Comparison of ENCODE assay signal across 30 mouse cellular contexts in the genomic region with DNA sequence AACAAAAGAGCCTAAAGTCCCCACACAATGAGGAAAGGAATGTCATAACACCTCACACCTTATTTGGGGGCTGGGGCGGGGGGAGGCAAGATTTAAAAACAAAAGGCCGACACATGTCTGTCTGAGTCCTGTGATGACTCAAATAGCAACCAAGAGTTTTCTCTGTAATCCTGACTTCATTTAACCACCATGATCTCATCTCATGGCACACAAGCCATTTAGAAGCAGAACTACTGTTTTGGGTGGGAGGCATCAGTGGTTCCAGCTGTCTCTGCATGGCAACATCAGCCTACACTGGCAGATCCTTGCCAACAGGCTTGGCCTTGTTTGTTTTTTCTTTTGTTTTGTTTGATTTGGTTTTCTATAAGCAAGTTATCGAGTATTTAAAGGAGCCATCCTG. TPM values are rescaled to one million over a fixed set of nuclear protein-coding genes. Genes with fewer than 3 reads are reported as not detected.
DNase-seq lines count a peak whose midpoint lies in the region; ATAC-seq and TF ChIP-seq lines count a peak whose summit lies in the region.
"Had no signal": no experiment of that assay in that cellular context is flagged by ENCODE, and none has a peak within 500 bp of the region (broad histone marks: within the 10 kb centered on the region; RNA-seq: fewer than 3 reads in every experiment).

No protein-coding gene starts in this region.

- no peaks in the 10 kb centered on the region for H3K27me3 ChIP-seq in midbrain, embryonic 11.5 days (ENCODE audit: control insufficient read depth, insufficient read depth, low read length)
- H3K27me3 ChIP-seq in midbrain, postnatal 0 days (ENCODE audit: insufficient read depth, low read length): no peaks in the 10 kb centered on the region
- H3K27me3 ChIP-seq in CH12.LX (replicated peaks) (no peaks in the 10 kb centered on the region), myocyte (ENCODE audit: control insufficient read depth, insufficient read depth, insufficient read length) (no peaks in the 10 kb centered on the region)
- no peaks in the 10 kb centered on the region for H3K27me3 ChIP-seq in liver, embryonic 11.5 days (replicated peaks; ENCODE audit: control insufficient read depth, insufficient read depth, low read length)
- no peaks in the 10 kb centered on the region for H3K27me3 ChIP-seq in forebrain, embryonic 12.5 days
- H3K27me3 ChIP-seq: embryonic facial prominence, embryonic 13.5 days; heart, embryonic 13.5 days; hindbrain, embryonic 15.5 days; intestine, embryonic 15.5 days had no signal

- in situ Hi-C loops in CH12.LX (cut with MboI; ENCODE audit: low pct_ligation_motif_present, low pct_unique_long_range_greater_than_20kb, low sequenced_read_pairs): no loop called here

- H3K9ac ChIP-seq in midbrain, embryonic 11.5 days (ENCODE audit: low read length): no peak overlapping the region
- H3K9ac ChIP-seq in midbrain, postnatal 0 days (replicated peaks; ENCODE audit: low read length, poor library complexity, severe bottlenecking): no peak overlapping the region
- H3K9ac ChIP-seq in CH12.LX (ENCODE audit: insufficient read depth, low read depth): no peak overlapping the region
- no peak overlapping the region for H3K9ac ChIP-seq in liver, embryonic 11.5 days (ENCODE audit: low read depth, low read length)
- no peak overlapping the region for H3K9ac ChIP-seq in forebrain, embryonic 12.5 days
- H3K9ac ChIP-seq: embryonic facial prominence, embryonic 13.5 days; forebrain, postnatal 0 days; heart, embryonic 13.5 days; hindbrain, embryonic 15.5 days; intestine, embryonic 15.5 days had no signal

- peaks cover 30% of the 10 kb centered on the region for H3K79me2 ChIP-seq in CH12.LX (replicated peaks; ENCODE audit: control insufficient read depth, extremely low read depth, insufficient read depth, poor library complexity, severe bottlenecking)
- no peaks in the 10 kb centered on the region for H3K79me2 ChIP-seq in myocyte (ENCODE audit: control insufficient read depth, insufficient read depth)

- no peak overlapping the region for H3K4me3 ChIP-seq in midbrain, embryonic 11.5 days (ENCODE audit: low read depth, low read length)
- no peak overlapping the region for H3K4me3 ChIP-seq in midbrain, postnatal 0 days (ENCODE audit: low read depth, low read length)
- no peak overlapping the region for H3K4me3 ChIP-seq in CH12.LX (replicated peaks in 1 of 3; ENCODE audit: low read depth in 2 of 3, low read length in 2 of 3, poor library complexity in 1 of 3)
- H3K4me3 ChIP-seq in bone marrow macrophage, adult 2 months (ENCODE audit: insufficient read depth, low read length): no peak overlapping the region
- H3K4me3 ChIP-seq in myocyte: no peak overlapping the region
- H3K4me3 ChIP-seq in liver, embryonic 11.5 days (ENCODE audit: low read depth, low read length): no peak overlapping the region
- no peak overlapping the region for H3K4me3 ChIP-seq in forebrain, embryonic 12.5 days (replicated peaks)
- H3K4me3 ChIP-seq: embryonic facial prominence, embryonic 10.5 days; embryonic facial prominence, embryonic 13.5 days; erythroblast, embryonic 14.5 days; heart, adult 2 months; heart, embryonic 10.5 days; heart, embryonic 13.5 days; hindbrain, embryonic 15.5 days; intestine, embryonic 15.5 days had no signal

- 88% methylated on average over 3 of the region's 3 CpGs for WGBS in midbrain, embryonic 11.5 days
- WGBS in midbrain, postnatal 0 days: 91% methylated on average over 3 of the region's 3 CpGs
- 87% methylated on average over 3 of the region's 3 CpGs for WGBS in liver, embryonic 11.5 days
- 89% methylated on average over 3 of the region's 3 CpGs for WGBS in forebrain, embryonic 12.5 days

- no peaks in the 10 kb centered on the region for H3K9me3 ChIP-seq in midbrain, embryonic 11.5 days (ENCODE audit: control insufficient read depth, low read length)
- 0 out of 2 replicates have a peak, but pooled peaks cover 3% of the 10 kb centered on the region for H3K9me3 ChIP-seq in midbrain, postnatal 0 days (ENCODE audit: low read length)
- H3K9me3 ChIP-seq in CH12.LX (replicated peaks; ENCODE audit: low read length): no peaks in the 10 kb centered on the region
- H3K9me3 ChIP-seq in liver, embryonic 11.5 days (ENCODE audit: control insufficient read depth, low read length): no peaks in the 10 kb centered on the region
- no peaks in the 10 kb centered on the region for H3K9me3 ChIP-seq in forebrain, embryonic 12.5 days
- H3K9me3 ChIP-seq: embryonic facial prominence, embryonic 10.5 days; embryonic facial prominence, embryonic 13.5 days; G1E; heart, embryonic 10.5 days; heart, embryonic 13.5 days; hindbrain, embryonic 15.5 days; intestine, embryonic 15.5 days had no signal

- DNase-seq in midbrain, embryonic 11.5 days (ENCODE audit: low spot score, missing footprints): peak; percentile 59
- DNase-seq in midbrain, postnatal 0 days (ENCODE audit: low spot score): no peak
- DNase-seq in CH12.LX (ENCODE audit: extremely low read depth): no peak
- no peak for DNase-seq in liver, embryonic 11.5 days (ENCODE audit: low spot score)
- DNase-seq: adrenal gland, adult 2 months; adrenal gland, postnatal 25 days; cerebellum, adult 11-12 months; cerebellum, adult 8-10 months; cerebellum, postnatal 10 days; cerebellum, postnatal 36 days; embryo, embryonic 11 days; forebrain, postnatal 0 days; gastrocnemius, postnatal 10 days; gastrocnemius, postnatal 36 days; heart, adult 2 months; heart, postnatal 14 days; heart, postnatal 4 days had no signal

- H3K27ac ChIP-seq in midbrain, embryonic 11.5 days (ENCODE audit: low read depth, low read length): no peak overlapping the region
- H3K27ac ChIP-seq in midbrain, postnatal 0 days (ENCODE audit: low read depth, low read length): no peak overlapping the region
- no peak overlapping the region for H3K27ac ChIP-seq in CH12.LX (ENCODE audit: insufficient read depth, low read depth)
- peak overlapping the region; percentile 23; the same call in 1 of the 2 replicates for H3K27ac ChIP-seq in bone marrow macrophage, adult 2 months (ENCODE audit: insufficient read depth, low read depth, low read length)
- no peak overlapping the region for H3K27ac ChIP-seq in liver, embryonic 11.5 days (ENCODE audit: low read depth, low read length)
- no peak overlapping the region for H3K27ac ChIP-seq in forebrain, embryonic 12.5 days
- H3K27ac ChIP-seq: embryonic facial prominence, embryonic 10.5 days; embryonic facial prominence, embryonic 13.5 days; heart, adult 2 months; heart, embryonic 10.5 days; heart, embryonic 13.5 days; hindbrain, embryonic 15.5 days; intestine, embryonic 15.5 days had no signal

- ATAC-seq in midbrain, embryonic 11.5 days (ENCODE audit: low FRiP score): no peak
- ATAC-seq in midbrain, postnatal 0 days (ENCODE audit: low FRiP score): no peak
- no peak for ATAC-seq in inflammation-experienced regulatory T-cells, adult 6 months
- ATAC-seq in liver, embryonic 11.5 days (replicated peaks; ENCODE audit: low FRiP score): no peak
- ATAC-seq in forebrain, embryonic 12.5 days (ENCODE audit: low FRiP score): no peak
- ATAC-seq: forebrain, embryonic 14.5 days; forebrain, postnatal 0 days; intestine, embryonic 15.5 days had no signal

- H3K36me3 ChIP-seq in midbrain, embryonic 11.5 days (ENCODE audit: control insufficient read depth, insufficient read depth, low read length): no peaks in the 10 kb centered on the region
- peaks cover 50% of the 10 kb centered on the region for H3K36me3 ChIP-seq in midbrain, postnatal 0 days (ENCODE audit: insufficient read depth, low read length)
- H3K36me3 ChIP-seq in CH12.LX (replicated peaks in 1 of 2; ENCODE audit: control insufficient read depth in 1 of 2, insufficient read depth in 1 of 2, low read length in 1 of 2) (peaks cover 92 to 99% of the 10 kb centered on the region in 2 experiments), myocyte (ENCODE audit: control insufficient read depth, insufficient read depth) (peaks cover 36% of the 10 kb centered on the region)
- H3K36me3 ChIP-seq in liver, embryonic 11.5 days (ENCODE audit: control insufficient read depth, insufficient read depth, low read length): no peaks in the 10 kb centered on the region; the same call in 1 of the 2 replicates
- no peaks in the 10 kb centered on the region for H3K36me3 ChIP-seq in forebrain, embryonic 12.5 days (replicated peaks)
- H3K36me3 ChIP-seq: embryonic facial prominence, embryonic 10.5 days; embryonic facial prominence, embryonic 13.5 days had no signal

- TF ChIP-seq EP300 in CH12.LX (IDR thresholded peaks at IDR 0.05; ENCODE audit: low read length): peak; percentile 75

- dilution Hi-C loops in CH12.LX (cut with MboI; ENCODE audit: extremely low pct_ligation_motif_present, extremely low pct_unique_long_range_greater_than_20kb, low sequenced_read_pairs): no loop called here

- H3K4me2 ChIP-seq in midbrain, embryonic 11.5 days: no peak overlapping the region
- no peak overlapping the region for H3K4me2 ChIP-seq in midbrain, postnatal 0 days (ENCODE audit: low read depth, low read length, poor library complexity, severe bottlenecking)
- H3K4me2 ChIP-seq in CH12.LX (ENCODE audit: insufficient read depth, low read depth, poor library complexity, severe bottlenecking) (no peak overlapping the region), myocyte (ENCODE audit: low read depth) (no peak overlapping the region)
- H3K4me2 ChIP-seq in liver, embryonic 11.5 days: no peak overlapping the region
- no peak overlapping the region for H3K4me2 ChIP-seq in forebrain, embryonic 12.5 days
- H3K4me2 ChIP-seq: embryonic facial prominence, embryonic 13.5 days; heart, embryonic 13.5 days; hindbrain, embryonic 15.5 days; intestine, embryonic 15.5 days had no signal

- no peak for TF ChIP-seq RAD21 in CH12.LX (IDR thresholded peaks at IDR 0.05; ENCODE audit: low read depth, low read length)

- TF ChIP-seq POLR2A in CH12.LX (IDR thresholded peaks at IDR 0.05; ENCODE audit: low read depth, low read length): no peak
- no peak for TF ChIP-seq POLR2A in bone marrow macrophage, adult 2 months (IDR thresholded peaks at IDR 0.05; ENCODE audit: borderline replicate concordance, low read depth, low read length)
- no peak for TF ChIP-seq POLR2A in myocyte (IDR thresholded peaks at IDR 0.05; ENCODE audit: insufficient read length, low read depth)

- no peak overlapping the region for H3ac ChIP-seq in myocyte (ENCODE audit: control insufficient read depth, insufficient read length)

- TF ChIP-seq CTCF in midbrain, postnatal 0 days (IDR thresholded peaks at IDR 0.05): no peak
- no peak for TF ChIP-seq CTCF in CH12.LX (conservative IDR thresholded peaks at IDR 0.05 in 1 of 2, IDR thresholded peaks at IDR 0.05 in 1 of 2; ENCODE audit: low read depth in 2 of 2, low read length in 2 of 2)
- TF ChIP-seq CTCF in bone marrow macrophage, adult 2 months (IDR thresholded peaks at IDR 0.05; ENCODE audit: low read depth, low read length): no peak

- H3K4me1 ChIP-seq in midbrain, embryonic 11.5 days (ENCODE audit: control insufficient read depth, insufficient read depth, low read length): no peaks in the 10 kb centered on the region
- no peaks in the 10 kb centered on the region for H3K4me1 ChIP-seq in midbrain, postnatal 0 days (ENCODE audit: insufficient read depth, low read length)
- peaks cover 0 to 29% of the 10 kb centered on the region in 2 experiments; a peak in 2 of 4 replicates for H3K4me1 ChIP-seq in CH12.LX (ENCODE audit: control insufficient read depth in 1 of 2, insufficient read depth in 2 of 2)
- peaks cover 18% of the 10 kb centered on the region for H3K4me1 ChIP-seq in bone marrow macrophage, adult 2 months (ENCODE audit: control insufficient read depth, insufficient read depth, low read length)
- H3K4me1 ChIP-seq in liver, embryonic 11.5 days (replicated peaks; ENCODE audit: control insufficient read depth, insufficient read depth, low read length): no peaks in the 10 kb centered on the region
- H3K4me1 ChIP-seq in forebrain, embryonic 12.5 days: no peaks in the 10 kb centered on the region
- H3K4me1 ChIP-seq: embryonic facial prominence, embryonic 10.5 days; embryonic facial prominence, embryonic 13.5 days; heart, embryonic 10.5 days; heart, embryonic 13.5 days; hindbrain, embryonic 15.5 days; intestine, embryonic 15.5 days had no signal

RNA-seq across cellular contexts. Expression of a gene that starts 29.9 kb away (rescaled TPM):
- polyA plus RNA-seq in midbrain, embryonic 11.5 days (2014; fragmentation: Nextera tagmentation; extraction: Ambion mirVana): 33.5 and 34.7 TPM in 2 replicates
- 187 and 330 TPM in 2 replicates for total RNA-seq in midbrain, postnatal 0 days (2014; rRNA removed)
- polyA plus RNA-seq in midbrain, postnatal 0 days (2015; fragmentation: Nextera tagmentation; extraction: Ambion mirVana): 404 and 431 TPM in 2 replicates
- 247 and 417 TPM in 2 replicates for total RNA-seq in CH12.LX (2012; rRNA removed)
- total RNA-seq in CH12.LX (2014; rRNA removed): 204 and 211 TPM in 2 replicates
- 239 and 265 TPM in 2 replicates for polyA plus RNA-seq in CH12.LX (2012; ENCODE audit: insufficient read length, low read depth)
- polyA plus RNA-seq in bone marrow macrophage, adult 2 months (2012; ENCODE audit: insufficient read depth, insufficient read length, missing spikeins): 35.8 and 49.3 TPM in 2 replicates
- polyA plus RNA-seq in myocyte (2012; fragmentation: generic; extraction: Trizol): 74.9 TPM
- polyA plus RNA-seq in inflammation-experienced regulatory T-cells, adult 6 months (2017; shearing (Covaris generic)): 100 to 1,000 TPM; 141 to 154 (median 148) TPM
- polyA plus RNA-seq in liver, embryonic 11.5 days (2014; fragmentation: Nextera tagmentation; extraction: Ambion mirVana): 27.4 and 31.2 TPM in 2 replicates
- polyA plus RNA-seq in forebrain, embryonic 12.5 days (2016; fragmentation: Nextera tagmentation; extraction: Ambion mirVana): 29.6 and 30.1 TPM in 2 replicates
